Comparison of ENCODE assay signal across 14 mouse cellular contexts in genomic region chr2:164917371-164917770, GRCm38 (mm10).
"Had no signal": no experiment of that assay in that cellular context is flagged by ENCODE, and none has a peak within 500 bp of the region (broad histone marks: within the 10 kb centered on the region; RNA-seq: fewer than 3 reads in every experiment).

No protein-coding gene starts in this region.

- H3K4me3 ChIP-seq: kidney, embryonic 15.5 days; layer of hippocampus, adult 2 months; limb, embryonic 15.5 days; liver, embryonic 12.5 days; midbrain, embryonic 15.5 days had no signal

- DNase-seq: kidney, adult 2 months; kidney, postnatal 36 days; left cerebral cortex, postnatal 4 days; lung, embryonic 14.5 days; lung, postnatal 10 days; lung, postnatal 4 days; thymus, postnatal 36 days had no signal

- ATAC-seq: midbrain, embryonic 15.5 days had no signal

- H3K4me2 ChIP-seq: kidney, embryonic 15.5 days; limb, embryonic 15.5 days; liver, embryonic 12.5 days; lung, embryonic 14.5 days; midbrain, embryonic 11.5 days; midbrain, embryonic 15.5 days had no signal

- H3K27ac ChIP-seq: kidney, embryonic 15.5 days; layer of hippocampus, adult 2 months; limb, embryonic 15.5 days; liver, embryonic 12.5 days; midbrain, embryonic 15.5 days; stomach, postnatal 0 days had no signal

- H3K36me3 ChIP-seq: midbrain, embryonic 15.5 days had no signal

- H3K9ac ChIP-seq: kidney, embryonic 15.5 days; limb, embryonic 15.5 days; liver, embryonic 12.5 days; lung, embryonic 14.5 days; midbrain, embryonic 15.5 days had no signal

- H3K27me3 ChIP-seq: kidney, embryonic 15.5 days; limb, embryonic 15.5 days; liver, embryonic 12.5 days; midbrain, embryonic 15.5 days had no signal

- H3K9me3 ChIP-seq: kidney, embryonic 15.5 days; limb, embryonic 15.5 days; liver, embryonic 12.5 days; midbrain, embryonic 15.5 days had no signal
